Mouse (Mus musculus): Measurements from ENCODE around the gene Atp9a.

DNA sequence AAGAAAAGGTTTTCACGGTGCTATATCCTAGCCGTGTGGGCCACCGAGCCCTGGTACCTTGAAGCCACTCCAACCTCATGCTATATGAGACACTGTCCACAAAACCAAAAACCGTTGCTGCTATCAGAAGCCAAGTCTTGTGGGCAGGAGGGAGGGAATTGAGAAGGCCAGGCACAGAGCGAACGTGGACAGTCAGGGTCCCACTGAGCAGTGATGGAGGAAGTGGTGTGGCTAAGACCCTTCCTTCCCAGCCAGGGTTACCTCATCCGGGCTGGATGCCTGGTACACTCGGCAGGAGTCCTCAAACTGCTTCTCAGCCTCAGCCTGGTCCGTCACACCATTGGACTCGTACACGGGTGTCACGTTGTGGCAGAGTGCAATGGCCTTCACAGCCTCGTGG is 74.5 kb downstream of the Atp9a start:
- TF ChIP-seq CTCF (IDR thresholded peaks at IDR 0.05; ENCODE audit: extremely low read depth, insufficient read depth, low read length) (no peak), POLR2A (IDR thresholded peaks at IDR 0.05; ENCODE audit: extremely low read depth, insufficient read depth, low read length) (no peak)
